Mouse (Mus musculus): ENCODE measurements around the gene Mpg. TPM values are rescaled to one million over a fixed set of nuclear protein-coding genes. Genes with fewer than 3 reads are reported as not detected.

The Mpg gene
- total and polyA plus RNA-seq, 3 experiments, result 39.1 to 40.3 (median 39.6) TPM

DNA sequence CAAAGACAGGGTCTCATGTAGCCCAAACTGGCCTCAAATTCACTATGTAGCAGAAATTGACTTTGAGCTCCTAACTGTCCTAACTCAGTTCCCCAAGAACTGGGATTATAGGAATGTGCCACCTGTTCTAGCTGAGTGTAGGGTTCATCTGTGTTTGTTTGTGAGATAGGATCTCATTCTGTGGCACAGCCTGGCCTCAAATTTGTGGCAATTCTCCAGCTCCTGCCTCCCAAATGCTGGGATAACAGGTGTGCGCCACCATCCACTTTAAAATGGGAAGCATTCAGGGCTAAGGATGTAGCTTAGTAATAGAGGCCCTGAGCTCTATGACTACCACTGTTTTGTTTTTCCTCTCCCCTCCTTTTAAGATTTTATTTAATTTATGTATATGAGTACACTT lies 26.8 kb downstream of the Mpg start:
- dilution Hi-C loops (cut with MboI; ENCODE audit: extremely low pct_ligation_motif_present, extremely low pct_unique_long_range_greater_than_20kb, low sequenced_read_pairs) (no loop called here), in situ Hi-C loops (cut with MboI; ENCODE audit: low pct_ligation_motif_present, low pct_unique_long_range_greater_than_20kb, low sequenced_read_pairs) (loop anchor here (5.0 kb wide), 2 partner anchors 34 to 64 kb away; partner anchors contain the start of gene Hbq1b)
- no peaks in the 10 kb centered on the region for H3K27me3 ChIP-seq (replicated peaks)
- peaks cover 0 to 12% of the 10 kb centered on the region in 2 experiments; a peak in 1 of 4 replicates for H3K4me1 ChIP-seq (ENCODE audit: control insufficient read depth in 1 of 2, insufficient read depth in 2 of 2)
- H3K9me3 ChIP-seq (replicated peaks; ENCODE audit: low read length), result no peaks in the 10 kb centered on the region
- H3K79me2 ChIP-seq (replicated peaks; ENCODE audit: control insufficient read depth, extremely low read depth, insufficient read depth, poor library complexity, severe bottlenecking), result no peaks in the 10 kb centered on the region
- no peak for DNase-seq (ENCODE audit: extremely low read depth)
- no peak overlapping the region for H3K27ac ChIP-seq (ENCODE audit: insufficient read depth, low read depth)
- no peak overlapping the region for H3K4me3 ChIP-seq (replicated peaks in 1 of 3; ENCODE audit: low read depth in 2 of 3, low read length in 2 of 3, poor library complexity in 1 of 3)
- no peak overlapping the region for H3K4me2 ChIP-seq (ENCODE audit: insufficient read depth, low read depth, poor library complexity, severe bottlenecking)
- no peak overlapping the region for H3K9ac ChIP-seq (ENCODE audit: insufficient read depth, low read depth)
- H3K36me3 ChIP-seq (replicated peaks in 1 of 2; ENCODE audit: control insufficient read depth in 1 of 2, insufficient read depth in 1 of 2, low read length in 1 of 2), result peaks cover 61 to 94% of the 10 kb centered on the region in 2 experiments
- no peak for TF ChIP-seq POLR2AphosphoS2 (IDR thresholded peaks at IDR 0.05; ENCODE audit: low read depth, low read length)
- no peak for TF ChIP-seq MEF2A (IDR thresholded peaks at IDR 0.05; ENCODE audit: borderline replicate concordance, low read depth, low read length)
- no peak for TF ChIP-seq ELF1 (IDR thresholded peaks at IDR 0.05; ENCODE audit: low read depth, low read length)
- no peak for TF ChIP-seq RAD21 (IDR thresholded peaks at IDR 0.05; ENCODE audit: low read depth, low read length)
- TF ChIP-seq TBP (conservative IDR thresholded peaks at IDR 0.05; ENCODE audit: low read depth, low read length), result no peak
- TF ChIP-seq ZC3H11A (IDR thresholded peaks at IDR 0.05; ENCODE audit: low read depth, low read length), result no peak
- TF ChIP-seq JUND (conservative IDR thresholded peaks at IDR 0.05; ENCODE audit: low read depth, low read length), result no peak
- TF ChIP-seq CTCF (conservative IDR thresholded peaks at IDR 0.05 in 1 of 2, IDR thresholded peaks at IDR 0.05 in 1 of 2; ENCODE audit: low read depth in 2 of 2, low read length in 2 of 2), result no peak
- TF ChIP-seq MAFK (IDR thresholded peaks at IDR 0.05; ENCODE audit: insufficient replicate concordance, low read length), result no peak

DNA sequence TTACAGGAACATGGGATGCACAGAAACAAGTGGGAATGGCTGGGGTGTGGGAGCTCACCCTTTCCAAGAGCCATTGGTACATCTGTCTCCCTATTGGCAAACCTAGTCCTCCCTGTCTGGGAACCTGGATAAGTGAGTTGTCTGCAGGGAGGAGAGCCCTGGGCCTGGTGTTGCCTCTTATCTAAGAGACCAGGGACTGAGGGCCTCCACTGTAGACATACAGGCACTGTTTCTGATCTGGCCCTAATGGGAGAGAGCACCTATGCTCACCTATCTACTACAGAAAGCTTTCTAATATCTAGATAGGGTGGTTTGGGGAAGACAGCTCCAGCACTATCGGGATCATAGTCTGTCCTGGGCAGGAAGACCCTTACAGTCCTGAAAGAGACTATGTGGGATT lies 29.8 kb downstream of the Mpg start:
- TF ChIP-seq HCFC1 (IDR thresholded peaks at IDR 0.05; ENCODE audit: low read depth, low read length) (no peak), MAX (IDR thresholded peaks at IDR 0.05; ENCODE audit: low read length) (no peak), UBTF (IDR thresholded peaks at IDR 0.05; ENCODE audit: low read depth, low read length) (no peak), BHLHE40 (IDR thresholded peaks at IDR 0.05; ENCODE audit: low read depth, low read length) (no peak), USF1 (IDR thresholded peaks at IDR 0.05; ENCODE audit: low read depth, low read length) (no peak), RCOR1 (conservative IDR thresholded peaks at IDR 0.05; ENCODE audit: low read depth, low read length) (no peak), E2F4 (IDR thresholded peaks at IDR 0.05; ENCODE audit: insufficient replicate concordance, low read depth, low read length) (no peak), ZNF384 (IDR thresholded peaks at IDR 0.05; ENCODE audit: low read depth, low read length) (no peak)
- Histone ChIP-seq H3K36me3 (replicated peaks in 1 of 2; ENCODE audit: control insufficient read depth in 1 of 2, insufficient read depth in 1 of 2, low read length in 1 of 2) (peaks cover 57 to 91% of the 10 kb centered on the region in 2 experiments), H3K9me3 (replicated peaks; ENCODE audit: low read length) (no peaks in the 10 kb centered on the region), H3K4me2 (ENCODE audit: insufficient read depth, low read depth, poor library complexity, severe bottlenecking) (no peak overlapping the region), H3K27ac (ENCODE audit: insufficient read depth, low read depth) (no peak overlapping the region), H3K79me2 (replicated peaks; ENCODE audit: control insufficient read depth, extremely low read depth, insufficient read depth, poor library complexity, severe bottlenecking) (no peaks in the 10 kb centered on the region), H3K27me3 (replicated peaks) (no peaks in the 10 kb centered on the region), H3K4me1 (ENCODE audit: control insufficient read depth in 1 of 2, insufficient read depth in 2 of 2) (peaks cover 0 to 12% of the 10 kb centered on the region in 2 experiments; a peak in 1 of 4 replicates), H3K9ac (ENCODE audit: insufficient read depth, low read depth) (no peak overlapping the region), H3K4me3 (replicated peaks in 1 of 3; ENCODE audit: low read depth in 2 of 3, low read length in 2 of 3, poor library complexity in 1 of 3) (no peak overlapping the region)
- in situ Hi-C loops (cut with MboI; ENCODE audit: low pct_ligation_motif_present, low pct_unique_long_range_greater_than_20kb, low sequenced_read_pairs), result no loop called here
- dilution Hi-C loops (cut with MboI; ENCODE audit: extremely low pct_ligation_motif_present, extremely low pct_unique_long_range_greater_than_20kb, low sequenced_read_pairs), result no loop called here
- no peak for DNase-seq (ENCODE audit: extremely low read depth)

All from CH12.LX (cell line).